Mouse (Mus musculus) intestine, embryonic 15.5 days (tissue): ENCODE measurements around the gene Cdk4. TPM values are rescaled to one million over a fixed set of nuclear protein-coding genes. Genes with fewer than 3 reads are reported as not detected.

Experiments used
- ATAC-seq: fragments of 200-750 bp; cut with Nextera tagmentation; 2 replicates; pipeline ENCODE4 v1.8.0; 2017; ENCODE audit warnings: moderate TSS enrichment, moderate library complexity
- H3K27ac ChIP-seq: fragments of 300-500 bp; sonication (generic); 2 replicates; pipeline ENCODE4 v1.5.1; 2015; ENCODE audit warnings: mild to moderate bottlenecking, inconsistent platforms
- H3K27me3 ChIP-seq: fragments of 300-500 bp; sonication (generic); replicated peaks from 2 replicates; pipeline ENCODE4 v1.6.1; 2015; ENCODE audit warnings: inconsistent platforms
- H3K36me3 ChIP-seq: fragments of 300-500 bp; sonication (generic); 2 replicates; pipeline ENCODE4 v1.6.1; 2015; ENCODE audit warnings: inconsistent platforms
- H3K4me1 ChIP-seq: fragments of 300-500 bp; sonication (generic); replicated peaks from 2 replicates; pipeline ENCODE4 v1.6.1; 2015; ENCODE audit warnings: inconsistent platforms
- H3K4me2 ChIP-seq: fragments of 300-500 bp; sonication (generic); replicated peaks from 2 replicates; pipeline ENCODE4 v1.6.1; 2015; ENCODE audit warnings: mild to moderate bottlenecking, inconsistent platforms
- H3K4me3 ChIP-seq: fragments of 300-500 bp; sonication (generic); replicated peaks from 2 replicates; pipeline ENCODE4 v1.5.1; 2015; ENCODE audit warnings: inconsistent platforms
- H3K9ac ChIP-seq: fragments of 300-500 bp; sonication (generic); 2 replicates; pipeline ENCODE4 v1.6.1; 2015; ENCODE audit warnings: inconsistent platforms
- H3K9me3 ChIP-seq: fragments of 300-500 bp; sonication (generic); 2 replicates; pipeline ENCODE4 v1.6.1; 2016; ENCODE audit warnings: inconsistent platforms
- WGBS: fragments of 180-500 bp; shearing (Covaris S2); methylation state at CpG from one replicate; pipeline ENCODE4 v1.1.7; 2015; 5-methylcytosine and 5-hydroxymethylcytosine counted together
- polyA plus RNA-seq: library from polyadenylated mRNA; unstranded; fragments of >200 nt; fragmentation: Nextera tagmentation; extraction: Ambion mirVana; gene quantifications from 2 replicates; pipeline ENCODE4 v1.2.1, GENCODE M21; 2015

The Cdk4 gene
- polyA plus RNA-seq, 1 experiment from 2014 or later, result 1,579 TPM

DNA sequence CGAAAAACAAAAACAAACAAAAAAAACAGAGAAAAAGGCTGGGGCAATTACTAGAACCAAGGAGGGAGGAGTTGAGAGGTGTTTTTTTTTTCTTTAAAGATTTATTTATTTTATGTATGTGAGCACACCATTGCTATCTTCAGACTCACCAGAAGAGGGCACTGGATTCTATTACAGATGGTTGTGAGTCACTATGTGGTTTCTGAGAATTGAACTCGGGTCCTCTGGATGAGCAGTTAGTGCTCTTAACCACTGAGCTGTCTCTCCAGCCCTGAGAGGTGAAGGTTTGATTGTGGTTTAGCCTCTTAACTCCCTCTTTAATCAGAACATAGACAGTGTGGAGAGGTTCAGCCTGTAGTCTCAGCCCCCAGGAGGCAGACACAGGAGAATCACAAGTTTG lies 51.7 kb downstream of the Cdk4 start:
- Histone ChIP-seq H3K36me3 (peaks cover 22% of the 10 kb centered on the region), H3K4me2 (no peak overlapping the region), H3K27ac (no peak overlapping the region), H3K9me3 (no peaks in the 10 kb centered on the region), H3K9ac (no peak overlapping the region), H3K4me3 (no peak overlapping the region), H3K27me3 (no peaks in the 10 kb centered on the region), H3K4me1 (0 out of 2 replicates have a peak, but pooled peaks cover 3% of the 10 kb centered on the region)
- ATAC-seq, result no peak
- 81% methylated on average over 2 of the region's 2 CpGs for WGBS

Other genes starting within 250 kb of the Cdk4 start
- 17.0 and 17.2 TPM in 2 replicates for gene Atp23, start 162.2 kb upstream of the Cdk4 start, polyA plus RNA-seq
- gene Ctdsp2, start 84.8 kb upstream of the Cdk4 start, polyA plus RNA-seq, result 53.6 and 55.2 TPM in 2 replicates
- gene Avil, start 62.8 kb upstream of the Cdk4 start, polyA plus RNA-seq, result 0.10 and 0.21 TPM in 2 replicates
- 91.8 and 99.3 TPM in 2 replicates for gene Tsfm, start 32.7 kb upstream of the Cdk4 start, polyA plus RNA-seq
- 48.9 and 55.1 TPM in 2 replicates for gene Mettl1, start 22.1 kb upstream of the Cdk4 start, polyA plus RNA-seq
- gene Eef1akmt3, start 22.0 kb upstream of the Cdk4 start, polyA plus RNA-seq, result 0.40 and 0.69 TPM in 2 replicates
- gene Cyp27b1, start 15.3 kb upstream of the Cdk4 start, polyA plus RNA-seq, result 0.05 and 0.11 TPM in 2 replicates
- gene March9, start 3.4 kb upstream of the Cdk4 start, polyA plus RNA-seq, result 0.74 and 0.91 TPM in 2 replicates
- gene Tspan31, start 6.7 kb downstream of the Cdk4 start, polyA plus RNA-seq, result 167 and 181 TPM in 2 replicates
- gene Agap2, start 11.8 kb downstream of the Cdk4 start, polyA plus RNA-seq, result 0.16 and 0.43 TPM in 2 replicates
- 93.0 and 104 TPM in 2 replicates for gene Os9, start 57.6 kb downstream of the Cdk4 start, polyA plus RNA-seq
- gene B4galnt1, start 101.7 kb downstream of the Cdk4 start, polyA plus RNA-seq, result 52.5 and 55.2 TPM in 2 replicates
- gene Slc26a10, start 117.1 kb downstream of the Cdk4 start, polyA plus RNA-seq, result 0.98 and 1.1 TPM in 2 replicates
- gene Arhgef25, start 126.5 kb downstream of the Cdk4 start, polyA plus RNA-seq, result 46.8 and 50.4 TPM in 2 replicates
- 70.6 and 75.4 TPM in 2 replicates for gene Dtx3, start 132.2 kb downstream of the Cdk4 start, polyA plus RNA-seq
- 33.7 and 35.0 TPM in 2 replicates for gene Pip4k2c, start 148.1 kb downstream of the Cdk4 start, polyA plus RNA-seq
- 5.9 and 6.4 TPM in 2 replicates for gene Kif5a, start 199.8 kb downstream of the Cdk4 start, polyA plus RNA-seq
- gene Dctn2, start 202.8 kb downstream of the Cdk4 start, polyA plus RNA-seq, result 150 and 154 TPM in 2 replicates
- 13.1 and 15.7 TPM in 2 replicates for gene Mbd6, start 225.5 kb downstream of the Cdk4 start, polyA plus RNA-seq
- gene Mars, start 248.3 kb downstream of the Cdk4 start, polyA plus RNA-seq, result 113 and 129 TPM in 2 replicates